Mouse (Mus musculus) megakaryocyte progenitor cell, adult 5-6 weeks (primary cell): Measurements from ENCODE around the gene Atr. TPM values are rescaled to one million over a fixed set of nuclear protein-coding genes. Genes with fewer than 3 reads are reported as not detected.
A peak's percentile ranks its signal among the peaks of the same experiment; 100 is the strongest.
"Not testable (repeated sequence)": the region's sequence is repeated elsewhere in the genome, so short reads cannot be mapped to it uniquely, and the experiment has no call there.

Experiments
- ATAC-seq: replicated peaks from 2 replicates; pipeline ENCODE4 v1.8.0; 2016; ENCODE audit warnings: mild to moderate bottlenecking, moderate TSS enrichment, inconsistent platforms; ENCODE audit not compliant: poor library complexity
- total RNA-seq, 2 experiments: library from RNA; stranded (forward) in 1 of 2; stranded (reverse) in 1 of 2; fragments of 157-497, 149-512 nt in 1 of 2; fragments of 200-1000 nt in 1 of 2; gene quantifications; 2 replicates each; pipeline versions ENCODE4 v1.2.3 to v1.2.4; 2015 to 2017

Gene Atr
- total RNA-seq, 2 experiments from 2014 or later: 34.3 to 45.1 TPM

GRCm38 (mm10) chr9:95897392-95897791, 40.0 kb downstream of the Atr start:
- ATAC-seq: 0 out of 2 replicates have a peak, but pooled peaks have one; percentile 23

- no peak for ATAC-seq
These were observed 75.5 kb downstream of the Atr start for GRCm38 (mm10) chr9:95932855-95933254.

- no peak for ATAC-seq
These were observed 96.3 kb downstream of the Atr start for GRCm38 (mm10) chr9:95953658-95954057.

- peak; percentile 14 for ATAC-seq
These were observed 96.8 kb downstream of the Atr start for GRCm38 (mm10) chr9:95954226-95954584.

GRCm38 (mm10) chr9:95954585-95955461, 97.4 kb downstream of the Atr start, which contains the start of gene Xrn1:
Xrn1 (plus strand) TSS chr9:95954760.
- peak; percentile 98 for ATAC-seq

GRCm38 (mm10) chr9:95957611-95958010, 100.2 kb downstream of the Atr start:
- ATAC-seq: no peak

- ATAC-seq: no peak
These were observed 100.8 kb downstream of the Atr start for GRCm38 (mm10) chr9:95958041-95958730.

GRCm38 (mm10) chr9:95958731-95959105, 101.3 kb downstream of the Atr start:
- not testable (repeated sequence) for ATAC-seq

GRCm38 (mm10) chr9:95959246-95959645, 101.8 kb downstream of the Atr start:
- ATAC-seq: no peak

- ATAC-seq: peak; percentile 50
These were observed 102.5 kb downstream of the Atr start for GRCm38 (mm10) chr9:95959732-95960428.

GRCm38 (mm10) chr9:95961058-95961457, 103.7 kb downstream of the Atr start:
- ATAC-seq: peak; percentile 35; the same call in 1 of the 2 replicates

- no peak for ATAC-seq
These were observed 106.6 kb downstream of the Atr start for GRCm38 (mm10) chr9:95964037-95964436.

- no peak for ATAC-seq
These were observed 120.9 kb downstream of the Atr start for GRCm38 (mm10) chr9:95978279-95978678.

GRCm38 (mm10) chr9:95979896-95980295, 122.5 kb downstream of the Atr start:
- ATAC-seq: no peak

- 0 out of 2 replicates have a peak, but pooled peaks have one; percentile 34 for ATAC-seq
These were observed 134.9 kb downstream of the Atr start for GRCm38 (mm10) chr9:95992255-95992654.

Other genes starting within 250 kb of the Atr start
- not detected in 2 replicates for gene Pcolce2, start 220.0 kb upstream of the Atr start, total RNA-seq (2015)
- gene Pcolce2, start 220.0 kb upstream of the Atr start, total RNA-seq (2017): 0.12 TPM in 1 of 2 replicates, not detected in the other
- 0.39 TPM in 1 of 2 replicates, not detected in the other for gene Trpc1, start 107.2 kb upstream of the Atr start, total RNA-seq (2015)
- 0.33 TPM in 1 of 2 replicates, not detected in the other for gene Trpc1, start 107.2 kb upstream of the Atr start, total RNA-seq (2017)
- gene Pls1, start 12.3 kb upstream of the Atr start, total RNA-seq (2015): 0.05 and 0.12 TPM in 2 replicates
- gene Pls1, start 12.3 kb upstream of the Atr start, total RNA-seq (2017): not detected in 2 replicates
- 23.9 and 35.8 TPM in 2 replicates for gene Xrn1, start 97.2 kb downstream of the Atr start, total RNA-seq (2015)
- gene Xrn1, start 97.2 kb downstream of the Atr start, total RNA-seq (2017): 13.5 and 30.4 TPM in 2 replicates